Mouse (Mus musculus) left cerebral cortex, adult 6 months (tissue): Measurements from ENCODE around the gene Trdmt1. TPM values are rescaled to one million over a fixed set of nuclear protein-coding genes. Genes with fewer than 3 reads are reported as not detected.

Experiments
- long read RNA-seq, 2 experiments: library from polyadenylated mRNA; unstranded; transcript quantifications; one replicate each; pipeline ENCODE4 v2.0.0; 2019 to 2020
- polyA plus RNA-seq: library from polyadenylated mRNA; unstranded; fragments of <200 nt; fragmentation: Nextera tagmentation; gene quantifications from 2 replicates; pipeline ENCODE4 v1.2.3, GENCODE M21; 2021

Gene Trdmt1
- 2.4 and 3.2 TPM in 2 replicates for polyA plus RNA-seq
- long read RNA-seq, experiment 1, partial matches to known transcripts, result 0 of 4 reads
- long read RNA-seq, experiment 1, other reads (novel, unspliced or antisense), result 2 of 4 reads
- long read RNA-seq, experiment 2, partial matches to known transcripts, result 0 of 2 reads
- long read RNA-seq, experiment 2, other reads (novel, unspliced or antisense), result 0 of 2 reads

DNA sequence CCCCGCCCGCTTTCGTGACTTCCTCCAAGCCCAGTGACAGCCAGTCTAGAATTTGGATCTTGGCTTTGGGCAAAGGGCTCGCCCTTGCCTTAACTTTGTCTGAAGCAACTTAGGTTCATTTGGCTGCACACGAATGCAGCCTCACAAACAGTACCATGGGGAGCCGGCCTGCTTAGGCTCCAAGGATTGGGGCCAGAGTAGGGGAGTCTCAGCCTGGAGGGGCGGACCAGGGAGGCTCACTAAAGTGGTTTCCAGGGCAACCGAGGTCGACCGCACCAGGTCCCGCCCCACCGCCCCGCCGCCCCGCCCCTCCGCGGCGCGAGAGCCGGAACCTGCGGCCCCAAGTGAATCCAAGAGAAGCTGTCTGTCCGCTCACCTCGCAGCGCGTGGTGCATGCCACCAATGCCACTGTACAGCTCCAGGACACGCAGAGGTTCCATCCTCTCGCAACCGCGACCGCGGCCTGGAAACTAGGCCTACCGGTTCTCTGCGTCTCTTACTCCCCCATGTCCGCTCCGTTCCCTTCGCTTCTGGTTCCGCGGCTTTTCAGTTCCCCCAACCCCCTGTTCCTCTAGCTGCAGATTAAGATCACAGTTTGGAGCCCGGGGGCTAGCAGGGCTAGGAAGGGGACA lies at the start of gene Trdmt1:
Trdmt1 (minus strand) TSS at position 476 of the 632 bp plus-strand sequence.

DNA sequence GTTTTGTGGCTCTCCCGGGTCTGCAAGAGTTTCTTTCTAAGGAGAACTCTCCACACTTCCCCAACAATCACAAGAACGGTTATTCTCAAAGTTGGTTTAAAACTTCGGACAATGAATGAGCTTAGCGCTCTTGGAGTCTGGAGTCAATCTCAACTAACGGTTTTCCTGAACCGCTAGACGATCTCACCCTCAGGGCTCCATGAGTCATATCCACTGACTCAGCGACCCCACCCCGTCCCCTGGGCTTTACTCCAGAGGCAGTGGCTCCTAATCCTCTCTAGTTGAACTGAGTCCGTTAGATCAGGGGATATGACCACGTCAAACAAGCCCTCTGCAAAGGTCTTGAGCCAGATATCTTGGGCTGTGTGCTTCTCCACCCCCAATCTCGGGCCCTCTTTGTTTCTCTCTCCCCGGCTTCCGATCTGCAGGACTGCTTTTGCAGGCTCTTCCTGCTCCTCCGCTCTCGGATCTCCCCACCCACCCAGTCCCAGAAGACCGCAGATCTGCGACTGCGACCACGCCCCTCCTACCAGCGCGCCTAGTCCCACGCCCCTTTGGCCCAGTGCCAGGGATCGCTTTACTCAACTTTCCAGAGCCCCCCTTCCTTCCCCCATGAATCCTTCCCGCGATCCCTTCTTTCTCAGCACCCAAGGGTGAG lies 29.1 kb upstream of the Trdmt1 start, which contains the start of gene Vim:
Vim (plus strand) TSS at position 520 of the 658 bp plus-strand sequence.

DNA sequence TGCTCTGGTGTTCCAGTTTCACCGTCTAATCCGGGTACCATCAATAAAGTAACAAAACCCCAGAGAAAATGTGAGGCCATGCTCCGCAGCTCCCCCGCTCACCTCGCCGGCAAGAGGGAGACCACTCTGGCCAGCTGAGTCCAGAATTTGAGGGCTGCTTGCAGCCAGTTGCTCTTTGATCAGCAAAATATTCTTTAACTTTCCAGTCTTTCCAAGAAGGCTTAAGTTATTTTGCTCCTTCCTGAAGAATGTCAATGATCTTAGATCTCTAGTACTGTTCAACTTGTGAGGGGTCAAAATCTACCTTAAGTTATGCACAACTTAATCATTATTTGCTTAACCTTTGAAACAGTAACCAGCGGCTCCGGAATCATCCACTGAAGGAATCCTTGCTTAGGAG lies 52.7 kb downstream of the Trdmt1 start, which contains the start of gene Cubn:
Cubn (minus strand) TSS at position 80 of the 400 bp plus-strand sequence.

Other genes with a start within 250 kb of the Trdmt1 start
- gene Cubn, start 52.9 kb downstream of the Trdmt1 start, polyA plus RNA-seq, result 0.03 and 0.04 TPM in 2 replicates
- 37.1 and 39.5 TPM in 2 replicates for gene Vim, start 29.3 kb upstream of the Trdmt1 start, polyA plus RNA-seq
- gene St8sia6, start 249.4 kb upstream of the Trdmt1 start, polyA plus RNA-seq, result 1.0 and 1.1 TPM in 2 replicates